Mouse (Mus musculus): ENCODE results near the gene Sat2. TPM values are rescaled to one million over a fixed set of nuclear protein-coding genes. Genes with fewer than 3 reads are reported as not detected.
A peak's percentile ranks its signal among the peaks of the same experiment; 100 is the strongest.

Gene Sat2
- polyA plus RNA-seq, 1 experiment from 2014 or later: 17.4 TPM

GRCm38 (mm10) chr11:69672211-69672706 lies 50.4 kb downstream of the Sat2 start, which contains the start of gene Eif4a1:
Gene Eif4a1, minus strand, starts transcription at chr11:69672423.
- peaks cover 25% of the 10 kb centered on the region for H3K4me1 ChIP-seq (replicated peaks)
- WGBS: under 1% methylated on average over 36 of the region's 36 CpGs
- H3K36me3 ChIP-seq: peaks cover 80% of the 10 kb centered on the region
- H3K27ac ChIP-seq (ENCODE audit: poor library complexity, severe bottlenecking): peak within 1 kb of the TSS; percentile 98
- peak; percentile 97 for ATAC-seq (ENCODE audit: insufficient number of reproducible peaks, low FRiP score)
- H3K9ac ChIP-seq: peak within 1 kb of the TSS; percentile 100
- no peaks in the 10 kb centered on the region for H3K9me3 ChIP-seq (replicated peaks)
- peak within 1 kb of the TSS; percentile 98 for H3K4me3 ChIP-seq
- H3K27me3 ChIP-seq (replicated peaks): no peaks in the 10 kb centered on the region
- peak within 1 kb of the TSS; percentile 100 for H3K4me2 ChIP-seq

MicroRNAs encoded within 50 kb of the gene (microRNA counts, 519-probe panel; counts per million panel counts)
- microRNA mmu-miR-1934 (not detected), microRNA mmu-miR-467f (3,709 counts per million, percentile 25 among the panel's probes with 10 or more counts)

Small RNAs within 50 kb of the gene (microRNA-seq; reads per million reads assigned to microRNA genes)
- gene Mir1934 (2.6 reads per million, percentile 3 among the genes with 10 or more reads in this experiment), gene Mir467f (not detected)

Other genes with a start within 250 kb of the Sat2 start
- 147 and 150 TPM in 2 replicates for gene Naa38, start 226.5 kb upstream of the Sat2 start, polyA plus RNA-seq (2016; fragmentation: Nextera tagmentation; extraction: Ambion mirVana)
- 24.8 and 27.1 TPM in 2 replicates for gene Cyb5d1, start 226.4 kb upstream of the Sat2 start, polyA plus RNA-seq (2016; fragmentation: Nextera tagmentation; extraction: Ambion mirVana)
- 34.4 and 35.7 TPM in 2 replicates for gene Tmem88, start 223.8 kb upstream of the Sat2 start, polyA plus RNA-seq (2016; fragmentation: Nextera tagmentation; extraction: Ambion mirVana)
- 24.9 and 25.4 TPM in 2 replicates for gene Kdm6b, start 208.3 kb upstream of the Sat2 start, polyA plus RNA-seq (2016; fragmentation: Nextera tagmentation; extraction: Ambion mirVana)
- gene Dnah2, start 72.9 kb upstream of the Sat2 start, polyA plus RNA-seq (2016; fragmentation: Nextera tagmentation; extraction: Ambion mirVana): 0.15 and 0.59 TPM in 2 replicates
- 87.4 and 90.0 TPM in 2 replicates for gene Efnb3, start 61.8 kb upstream of the Sat2 start, polyA plus RNA-seq (2016; fragmentation: Nextera tagmentation; extraction: Ambion mirVana)
- 18.7 and 19.5 TPM in 2 replicates for gene Wrap53, start 41.8 kb upstream of the Sat2 start, polyA plus RNA-seq (2016; fragmentation: Nextera tagmentation; extraction: Ambion mirVana)
- gene Trp53, start 41.7 kb upstream of the Sat2 start, polyA plus RNA-seq (2016; fragmentation: Nextera tagmentation; extraction: Ambion mirVana): 76.0 and 79.1 TPM in 2 replicates
- gene Atp1b2, start 16.1 kb upstream of the Sat2 start, polyA plus RNA-seq (2016; fragmentation: Nextera tagmentation; extraction: Ambion mirVana): 30.9 and 31.1 TPM in 2 replicates
- 0.13 and 0.82 TPM in 2 replicates for gene Shbg, start 4.1 kb upstream of the Sat2 start, polyA plus RNA-seq (2016; fragmentation: Nextera tagmentation; extraction: Ambion mirVana)
- gene Fxr2, start 11.0 kb downstream of the Sat2 start, polyA plus RNA-seq (2016; fragmentation: Nextera tagmentation; extraction: Ambion mirVana): 37.1 and 40.1 TPM in 2 replicates
- gene Sox15, start 33.3 kb downstream of the Sat2 start, polyA plus RNA-seq (2016; fragmentation: Nextera tagmentation; extraction: Ambion mirVana): not detected in 2 replicates
- 48.6 and 53.8 TPM in 2 replicates for gene Mpdu1, start 40.6 kb downstream of the Sat2 start, polyA plus RNA-seq (2016; fragmentation: Nextera tagmentation; extraction: Ambion mirVana)
- gene Cd68, start 44.1 kb downstream of the Sat2 start, polyA plus RNA-seq (2016; fragmentation: Nextera tagmentation; extraction: Ambion mirVana): 4.3 and 5.2 TPM in 2 replicates
- gene Eif4a1, start 50.4 kb downstream of the Sat2 start, polyA plus RNA-seq (2016; fragmentation: Nextera tagmentation; extraction: Ambion mirVana): 404 and 420 TPM in 2 replicates
- 74.3 and 83.0 TPM in 2 replicates for gene Senp3, start 60.1 kb downstream of the Sat2 start, polyA plus RNA-seq (2016; fragmentation: Nextera tagmentation; extraction: Ambion mirVana)
- 0.28 and 0.47 TPM in 2 replicates for gene Tnfsf13, start 63.8 kb downstream of the Sat2 start, polyA plus RNA-seq (2016; fragmentation: Nextera tagmentation; extraction: Ambion mirVana)
- gene Tnfsf12, start 73.8 kb downstream of the Sat2 start, polyA plus RNA-seq (2016; fragmentation: Nextera tagmentation; extraction: Ambion mirVana): 5.6 and 6.9 TPM in 2 replicates
- gene Tnfsfm13, start 74.1 kb downstream of the Sat2 start, polyA plus RNA-seq (2016; fragmentation: Nextera tagmentation; extraction: Ambion mirVana): 1.5 and 3.3 TPM in 2 replicates
- gene Polr2a, start 136.6 kb downstream of the Sat2 start, polyA plus RNA-seq (2016; fragmentation: Nextera tagmentation; extraction: Ambion mirVana): 23.7 and 25.2 TPM in 2 replicates
- 0.33 TPM in 2 replicates for gene Slc35g3, start 139.9 kb downstream of the Sat2 start, polyA plus RNA-seq (2016; fragmentation: Nextera tagmentation; extraction: Ambion mirVana)
- gene Zbtb4, start 143.9 kb downstream of the Sat2 start, polyA plus RNA-seq (2016; fragmentation: Nextera tagmentation; extraction: Ambion mirVana): 2.9 and 3.3 TPM in 2 replicates
- 5.6 and 7.7 TPM in 2 replicates for gene Chrnb1, start 173.9 kb downstream of the Sat2 start, polyA plus RNA-seq (2016; fragmentation: Nextera tagmentation; extraction: Ambion mirVana)
- gene Fgf11, start 179.8 kb downstream of the Sat2 start, polyA plus RNA-seq (2016; fragmentation: Nextera tagmentation; extraction: Ambion mirVana): 2.3 and 2.4 TPM in 2 replicates
- gene Tmem102, start 183.6 kb downstream of the Sat2 start, polyA plus RNA-seq (2016; fragmentation: Nextera tagmentation; extraction: Ambion mirVana): 1.5 and 1.6 TPM in 2 replicates
- gene Gm39566, start 193.3 kb downstream of the Sat2 start, polyA plus RNA-seq (2016; fragmentation: Nextera tagmentation; extraction: Ambion mirVana): not detected in 2 replicates
- not detected in 2 replicates for gene Spem2, start 196.4 kb downstream of the Sat2 start, polyA plus RNA-seq (2016; fragmentation: Nextera tagmentation; extraction: Ambion mirVana)
- not detected in 2 replicates for gene Spem1, start 200.2 kb downstream of the Sat2 start, polyA plus RNA-seq (2016; fragmentation: Nextera tagmentation; extraction: Ambion mirVana)
- gene Nlgn2, start 215.8 kb downstream of the Sat2 start, polyA plus RNA-seq (2016; fragmentation: Nextera tagmentation; extraction: Ambion mirVana): 1.8 and 2.3 TPM in 2 replicates
- gene Tmem256, start 216.5 kb downstream of the Sat2 start, polyA plus RNA-seq (2016; fragmentation: Nextera tagmentation; extraction: Ambion mirVana): 289 and 297 TPM in 2 replicates
- 77.9 and 82.3 TPM in 2 replicates for gene Plscr3, start 224.4 kb downstream of the Sat2 start, polyA plus RNA-seq (2016; fragmentation: Nextera tagmentation; extraction: Ambion mirVana)
- gene Tnk1, start 236.7 kb downstream of the Sat2 start, polyA plus RNA-seq (2016; fragmentation: Nextera tagmentation; extraction: Ambion mirVana): 0.28 and 0.32 TPM in 2 replicates

Data from heart, embryonic 12.5 days (tissue).